ENCODE assay signal across 8 mouse cellular contexts in genomic region chr6:17305954-17306601, GRCm38 (mm10). TPM values are rescaled to one million over a fixed set of nuclear protein-coding genes. Genes with fewer than 3 reads are reported as not detected.
DNase-seq lines count a peak whose midpoint lies in the region; ATAC-seq and TF ChIP-seq lines count a peak whose summit lies in the region.

Gene Cav1 (plus strand): TSS chr6:17306335.

- TF ChIP-seq POLR2A in ES-Bruce4 (IDR thresholded peaks at IDR 0.05; ENCODE audit: insufficient read depth, low read length): no peak
- TF ChIP-seq POLR2A in cerebellum, adult 2 months (IDR thresholded peaks at IDR 0.05; ENCODE audit: borderline replicate concordance, insufficient read depth, low read length): no peak

- no peaks in the 10 kb centered on the region for H3K9me3 ChIP-seq in ES-Bruce4 (replicated peaks; ENCODE audit: control insufficient read depth, insufficient read depth, low read length, poor library complexity, severe bottlenecking)
- H3K9me3 ChIP-seq in liver, embryonic 16.5 days (replicated peaks; ENCODE audit: control insufficient read depth, low read length): no peaks in the 10 kb centered on the region
- no peaks in the 10 kb centered on the region for H3K9me3 ChIP-seq in neural tube, embryonic 13.5 days

- H3K27ac ChIP-seq in ES-Bruce4 (ENCODE audit: insufficient read depth, low read length): no peak within 1 kb of the TSS
- no peak within 1 kb of the TSS for H3K27ac ChIP-seq in cerebellum, adult 2 months (ENCODE audit: insufficient read depth, low read length)
- H3K27ac ChIP-seq in liver, embryonic 16.5 days (ENCODE audit: low read length): no peak within 1 kb of the TSS
- H3K27ac ChIP-seq in neural tube, embryonic 13.5 days (replicated peaks): peak within 1 kb of the TSS; percentile 38; the same call in 1 of the 2 replicates

- peak; percentile 53; the same call in 1 of the 2 replicates for ATAC-seq in liver, embryonic 16.5 days (ENCODE audit: low read depth)
- ATAC-seq in neural tube, embryonic 13.5 days (ENCODE audit: low read depth): peak; percentile 92

- H3K36me3 ChIP-seq in ES-Bruce4 (ENCODE audit: control insufficient read depth, insufficient read depth, low read length, poor library complexity, severe bottlenecking): no peaks in the 10 kb centered on the region
- no peaks in the 10 kb centered on the region for H3K36me3 ChIP-seq in liver, embryonic 16.5 days (ENCODE audit: control insufficient read depth, insufficient read depth)
- no peaks in the 10 kb centered on the region for H3K36me3 ChIP-seq in neural tube, embryonic 13.5 days

- peak within 1 kb of the TSS; percentile 52 for H3K4me3 ChIP-seq in ES-Bruce4 (ENCODE audit: low read depth, low read length)
- H3K4me3 ChIP-seq in cerebellum, adult 2 months (replicated peaks; ENCODE audit: insufficient read depth, low read depth, low read length): peak within 1 kb of the TSS; percentile 46
- H3K4me3 ChIP-seq in liver, embryonic 16.5 days (ENCODE audit: low read depth, low read length): peak within 1 kb of the TSS; percentile 51
- peak within 1 kb of the TSS; percentile 47 for H3K4me3 ChIP-seq in neural tube, embryonic 13.5 days

- peaks cover 2% of the 10 kb centered on the region for H3K4me1 ChIP-seq in ES-Bruce4 (ENCODE audit: control insufficient read depth, insufficient read depth, low read length)
- 0 out of 2 replicates have a peak, but pooled peaks cover 4% of the 10 kb centered on the region for H3K4me1 ChIP-seq in cerebellum, adult 2 months (ENCODE audit: control insufficient read depth, insufficient read depth, low read length)
- no peaks in the 10 kb centered on the region for H3K4me1 ChIP-seq in liver, embryonic 16.5 days (ENCODE audit: control insufficient read depth, low read depth, low read length)
- H3K4me1 ChIP-seq in neural tube, embryonic 13.5 days (replicated peaks): peaks cover 25% of the 10 kb centered on the region

- H3K4me2 ChIP-seq in liver, embryonic 16.5 days (ENCODE audit: low read depth, low read length): peak within 1 kb of the TSS; percentile 65
- H3K4me2 ChIP-seq in neural tube, embryonic 13.5 days: peak within 1 kb of the TSS; percentile 92

- peak; percentile 51 to 53 for DNase-seq in cerebellum, adult 2 months
- peak; percentile 46 for DNase-seq in forelimb bud, embryonic 11.5 days (ENCODE audit: low read depth, low spot score)
- peak; percentile 76 for DNase-seq in heart, postnatal 25 days (ENCODE audit: low spot score)
- peak; percentile 17 to 52 for DNase-seq in layer of hippocampus, adult 18-20 months (ENCODE audit: low spot score in 2 of 2)
- DNase-seq in urinary bladder, postnatal 36 days (ENCODE audit: low spot score in 2 of 2): peak; percentile 71 to 84

- no peak within 1 kb of the TSS for H3K9ac ChIP-seq in ES-Bruce4 (ENCODE audit: low read depth, poor library complexity, severe bottlenecking)
- no peak within 1 kb of the TSS for H3K9ac ChIP-seq in liver, embryonic 16.5 days (ENCODE audit: low read depth, low read length)
- H3K9ac ChIP-seq in neural tube, embryonic 13.5 days: peak within 1 kb of the TSS; percentile 66

- TF ChIP-seq EP300 in ES-Bruce4 (IDR thresholded peaks at IDR 0.05; ENCODE audit: insufficient read depth, low read depth, low read length): no peak

- intact Hi-C loops in heart, postnatal 25 days (cut with DNase I): loop anchor here (2.0 kb wide), 5 partner anchors 53 to 195 kb away; no protein-coding TSS in a partner anchor

- 0% methylated on average over 26 of the region's 26 CpGs for WGBS in cerebellum, adult 2 months
- WGBS in liver, embryonic 16.5 days (ENCODE audit: insufficient replicate concordance): 1% methylated on average over 26 of the region's 26 CpGs
- 3% methylated on average over 26 of the region's 26 CpGs for WGBS in neural tube, embryonic 13.5 days

- H3K27me3 ChIP-seq in ES-Bruce4 (ENCODE audit: control insufficient read depth, insufficient read depth, low read length, poor library complexity, severe bottlenecking): no peaks in the 10 kb centered on the region; the same call in 1 of the 2 replicates
- no peaks in the 10 kb centered on the region for H3K27me3 ChIP-seq in cerebellum, adult 2 months (ENCODE audit: control insufficient read depth, insufficient read depth, low read length)
- peaks cover 20% of the 10 kb centered on the region for H3K27me3 ChIP-seq in liver, embryonic 16.5 days (ENCODE audit: control insufficient read depth, insufficient read depth, low read depth, low read length)
- peaks cover 47% of the 10 kb centered on the region for H3K27me3 ChIP-seq in neural tube, embryonic 13.5 days

- no peak for TF ChIP-seq CTCF in ES-Bruce4 (IDR thresholded peaks at IDR 0.05; ENCODE audit: low read depth, low read length)
- TF ChIP-seq CTCF in cerebellum, adult 2 months (IDR thresholded peaks at IDR 0.05; ENCODE audit: borderline replicate concordance, insufficient read depth, low read depth, low read length): no peak

RNA-seq across cellular contexts. Expression of gene Cav1, which starts in this region (rescaled TPM):
- polyA plus RNA-seq in ES-Bruce4 (2011; ENCODE audit: insufficient read depth, insufficient read length, low read depth, missing spikeins): 22.4 and 28.7 TPM in 2 replicates
- 15.4 and 19.0 TPM in 2 replicates for polyA plus RNA-seq in cerebellum, adult 2 months (2012; rRNA removed)
- total RNA-seq in heart, postnatal 25 days (2021): 100 to 1,000 TPM; 242 to 304 TPM
- total RNA-seq in layer of hippocampus, adult 18-20 months (2021): 10 to 100 TPM; 13.5 TPM
- polyA plus RNA-seq in liver, embryonic 16.5 days (2015; fragmentation: Nextera tagmentation; extraction: Ambion mirVana): 5.4 and 8.1 TPM in 2 replicates
- 35.3 and 43.4 TPM in 2 replicates for polyA plus RNA-seq in neural tube, embryonic 13.5 days (2015; fragmentation: Nextera tagmentation; extraction: Ambion mirVana)

Comparison
In these comparisons a context has a peak if more than half of its experiments do, and no peak if none do; other contexts are left out.
1. RNA of gene Cav1 (total RNA-seq): 242 to 304 TPM in heart, postnatal 25 days; 13.5 TPM in layer of hippocampus, adult 18-20 months; every median in the first group is over 10 times any median in the second.
2. Peak in every context shown above with its lines, with median percentiles within 50 percentile points of each other: H3K4me3 ChIP-seq and DNase-seq.